Mouse (Mus musculus) E14TG2a.4 (cell line): ENCODE results near the gene Hoxc8.

Source experiments
- CTCF ChIP-seq: conservative IDR thresholded peaks from 2 replicates; pipeline ENCODE4 v1.5.1; 2014; ENCODE audit warnings: low read length
- NANOG ChIP-seq: IDR thresholded peaks from 2 replicates; pipeline ENCODE4 v1.6.1; 2014; ENCODE audit warnings: borderline replicate concordance, low read length, mixed read lengths

DNA sequence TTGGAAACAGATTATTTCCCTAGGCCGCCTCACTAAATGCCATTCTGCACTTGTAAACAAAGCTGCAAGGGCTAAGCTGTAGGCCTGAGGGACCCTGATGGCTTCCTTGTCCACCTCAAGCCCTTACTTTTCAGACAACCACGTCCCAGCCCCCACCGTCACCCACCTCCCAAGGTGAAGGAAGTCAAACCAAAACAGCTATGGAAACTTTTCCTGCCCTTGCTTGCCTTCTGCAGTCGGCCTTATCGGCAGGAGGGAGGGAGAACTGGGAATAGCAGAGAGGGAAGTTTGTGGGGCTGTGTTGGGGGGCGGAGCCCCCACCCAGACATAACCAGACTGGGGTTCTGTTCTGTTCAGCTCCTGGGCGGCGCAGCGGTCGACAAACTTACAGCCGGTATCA, 1.8 kb downstream of the Hoxc8 start:
- TF ChIP-seq CTCF (no peak), NANOG (no peak)
